Mouse (Mus musculus) stomach, postnatal 0 days (tissue): ENCODE results near the gene Zdhhc1.

ENCODE experiments used
- CTCF ChIP-seq: IDR thresholded peaks from 2 replicates; pipeline ENCODE4 v1.5.1; 2016; ENCODE audit warnings: antibody characterized with exemption, low read depth, mild to moderate bottlenecking, moderate library complexity
- EP300 ChIP-seq: optimal IDR thresholded peaks from 2 replicates; pipeline ENCODE3; 2016; ENCODE audit warnings: antibody characterized with exemption

GRCm38 (mm10) chr8:105469041-105469695 is 27.5 kb downstream of the Zdhhc1 start:
- TF ChIP-seq CTCF (no peak), EP300 (no peak)
